Mouse (Mus musculus): ENCODE results near the gene Hrh1. TPM values are rescaled to one million over a fixed set of nuclear protein-coding genes. Genes with fewer than 3 reads are reported as not detected.

Gene Hrh1
- polyA plus RNA-seq, 1 experiment from 2014 or later = not detected

DNA sequence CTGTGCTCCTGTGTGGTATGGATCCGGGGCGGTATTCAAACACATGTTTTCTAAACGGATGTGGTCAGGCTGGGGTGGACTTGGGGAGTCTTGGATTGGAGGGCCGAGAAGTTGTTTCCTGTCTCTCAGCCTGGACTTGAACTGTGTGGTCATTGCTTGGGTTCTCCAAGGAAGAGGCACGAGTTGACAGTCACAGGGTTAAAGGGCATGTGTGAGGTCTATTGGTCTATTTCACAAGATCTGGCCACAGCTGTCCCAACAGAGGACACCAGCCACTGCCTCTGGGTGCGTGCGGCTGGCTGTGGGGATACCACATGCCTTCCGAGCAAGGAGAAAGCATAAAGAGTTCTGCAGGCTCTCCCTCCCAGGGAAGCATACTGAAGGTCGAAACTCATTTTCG lies 2.7 kb downstream of the Hrh1 start:
- Histone ChIP-seq H3K9ac (ENCODE audit: low read length) (no peak overlapping the region), H3K9me3 (ENCODE audit: control insufficient read depth, low read length) (no peaks in the 10 kb centered on the region), H3K27me3 (ENCODE audit: control insufficient read depth, insufficient read depth, low read length) (peaks cover 39% of the 10 kb centered on the region), H3K4me1 (ENCODE audit: control insufficient read depth, insufficient read depth, low read length) (peaks cover 6% of the 10 kb centered on the region), H3K36me3 (ENCODE audit: control insufficient read depth, insufficient read depth, low read length) (no peaks in the 10 kb centered on the region), H3K4me3 (ENCODE audit: low read depth, low read length) (no peak overlapping the region), H3K4me2 (ENCODE audit: low read depth, severe bottlenecking) (no peak overlapping the region), H3K27ac (replicated peaks; ENCODE audit: low read depth, low read length) (no peak overlapping the region)
- ATAC-seq (ENCODE audit: insufficient number of reproducible peaks, low FRiP score, low TSS enrichment, low read depth) (no peak), DNase-seq (ENCODE audit: low spot score) (no peak)
- 83% methylated on average over 10 of the region's 10 CpGs for whole genome bisulfite sequencing

- WGBS = 91% methylated on average over 8 of the region's 8 CpGs
- peaks cover 39% of the 10 kb centered on the region for H3K27me3 ChIP-seq (ENCODE audit: control insufficient read depth, insufficient read depth, low read length)
- no peaks in the 10 kb centered on the region for H3K9me3 ChIP-seq (ENCODE audit: control insufficient read depth, low read length)
- DNase-seq (ENCODE audit: low spot score) = no peak
- H3K4me1 ChIP-seq (ENCODE audit: control insufficient read depth, insufficient read depth, low read length) = peaks cover 6% of the 10 kb centered on the region
- no peaks in the 10 kb centered on the region for H3K36me3 ChIP-seq (ENCODE audit: control insufficient read depth, insufficient read depth, low read length)
- no peak overlapping the region for H3K4me2 ChIP-seq (ENCODE audit: low read depth, severe bottlenecking)
- H3K27ac ChIP-seq (replicated peaks; ENCODE audit: low read depth, low read length) = no peak overlapping the region
- no peak overlapping the region for H3K9ac ChIP-seq (ENCODE audit: low read length)
- H3K4me3 ChIP-seq (ENCODE audit: low read depth, low read length) = no peak overlapping the region
- ATAC-seq (ENCODE audit: insufficient number of reproducible peaks, low FRiP score, low TSS enrichment, low read depth) = no peak
Observed at GRCm38 (mm10) chr6:114400841-114401240, 3.1 kb downstream of the Hrh1 start.

- H3K4me3 ChIP-seq (ENCODE audit: low read depth, low read length) = no peak overlapping the region
- 84% methylated on average over 2 of the region's 2 CpGs for WGBS
- ATAC-seq (ENCODE audit: insufficient number of reproducible peaks, low FRiP score, low TSS enrichment, low read depth) (no peak), DNase-seq (ENCODE audit: low spot score) (no peak)
- no peaks in the 10 kb centered on the region for H3K36me3 ChIP-seq (ENCODE audit: control insufficient read depth, insufficient read depth, low read length)
- no peak overlapping the region for H3K27ac ChIP-seq (replicated peaks; ENCODE audit: low read depth, low read length)
- peaks cover 30% of the 10 kb centered on the region for H3K27me3 ChIP-seq (ENCODE audit: control insufficient read depth, insufficient read depth, low read length)
- no peaks in the 10 kb centered on the region for H3K9me3 ChIP-seq (ENCODE audit: control insufficient read depth, low read length)
- H3K4me1 ChIP-seq (ENCODE audit: control insufficient read depth, insufficient read depth, low read length) = peaks cover 6% of the 10 kb centered on the region
- no peak overlapping the region for H3K4me2 ChIP-seq (ENCODE audit: low read depth, severe bottlenecking)
- no peak overlapping the region for H3K9ac ChIP-seq (ENCODE audit: low read length)
Observed at GRCm38 (mm10) chr6:114402161-114402560, 4.4 kb downstream of the Hrh1 start.

- ATAC-seq (ENCODE audit: insufficient number of reproducible peaks, low FRiP score, low TSS enrichment, low read depth) = no peak
- H3K9me3 ChIP-seq (ENCODE audit: control insufficient read depth, low read length) = no peaks in the 10 kb centered on the region
- DNase-seq (ENCODE audit: low spot score) = no peak
- no peak overlapping the region for H3K27ac ChIP-seq (replicated peaks; ENCODE audit: low read depth, low read length)
- H3K4me3 ChIP-seq (ENCODE audit: low read depth, low read length) = no peak overlapping the region
- H3K36me3 ChIP-seq (ENCODE audit: control insufficient read depth, insufficient read depth, low read length) = no peaks in the 10 kb centered on the region
- peak overlapping the region; percentile 10; the same call in 1 of the 2 replicates for H3K4me2 ChIP-seq (ENCODE audit: low read depth, severe bottlenecking)
- H3K9ac ChIP-seq (ENCODE audit: low read length) = no peak overlapping the region
- peaks cover 3% of the 10 kb centered on the region; the same call in 1 of the 2 replicates for H3K4me1 ChIP-seq (ENCODE audit: control insufficient read depth, insufficient read depth, low read length)
- WGBS = 30% methylated on average over 8 of the region's 8 CpGs
- peaks cover 15% of the 10 kb centered on the region for H3K27me3 ChIP-seq (ENCODE audit: control insufficient read depth, insufficient read depth, low read length)
Observed at GRCm38 (mm10) chr6:114403632-114404031, 5.9 kb downstream of the Hrh1 start.

- 55% methylated on average over 5 of the region's 5 CpGs for WGBS
- ATAC-seq (ENCODE audit: insufficient number of reproducible peaks, low FRiP score, low TSS enrichment, low read depth) = no peak
- Histone ChIP-seq H3K9me3 (ENCODE audit: control insufficient read depth, low read length) (no peaks in the 10 kb centered on the region), H3K4me2 (ENCODE audit: low read depth, severe bottlenecking) (no peak overlapping the region), H3K27ac (replicated peaks; ENCODE audit: low read depth, low read length) (no peak overlapping the region), H3K9ac (ENCODE audit: low read length) (no peak overlapping the region), H3K27me3 (ENCODE audit: control insufficient read depth, insufficient read depth, low read length) (peaks cover 10% of the 10 kb centered on the region), H3K36me3 (ENCODE audit: control insufficient read depth, insufficient read depth, low read length) (no peaks in the 10 kb centered on the region), H3K4me1 (ENCODE audit: control insufficient read depth, insufficient read depth, low read length) (peaks cover 3% of the 10 kb centered on the region; the same call in 1 of the 2 replicates), H3K4me3 (ENCODE audit: low read depth, low read length) (no peak overlapping the region)
- no peak for DNase-seq (ENCODE audit: low spot score)
Observed at GRCm38 (mm10) chr6:114404128-114404527, 6.4 kb downstream of the Hrh1 start.

DNA sequence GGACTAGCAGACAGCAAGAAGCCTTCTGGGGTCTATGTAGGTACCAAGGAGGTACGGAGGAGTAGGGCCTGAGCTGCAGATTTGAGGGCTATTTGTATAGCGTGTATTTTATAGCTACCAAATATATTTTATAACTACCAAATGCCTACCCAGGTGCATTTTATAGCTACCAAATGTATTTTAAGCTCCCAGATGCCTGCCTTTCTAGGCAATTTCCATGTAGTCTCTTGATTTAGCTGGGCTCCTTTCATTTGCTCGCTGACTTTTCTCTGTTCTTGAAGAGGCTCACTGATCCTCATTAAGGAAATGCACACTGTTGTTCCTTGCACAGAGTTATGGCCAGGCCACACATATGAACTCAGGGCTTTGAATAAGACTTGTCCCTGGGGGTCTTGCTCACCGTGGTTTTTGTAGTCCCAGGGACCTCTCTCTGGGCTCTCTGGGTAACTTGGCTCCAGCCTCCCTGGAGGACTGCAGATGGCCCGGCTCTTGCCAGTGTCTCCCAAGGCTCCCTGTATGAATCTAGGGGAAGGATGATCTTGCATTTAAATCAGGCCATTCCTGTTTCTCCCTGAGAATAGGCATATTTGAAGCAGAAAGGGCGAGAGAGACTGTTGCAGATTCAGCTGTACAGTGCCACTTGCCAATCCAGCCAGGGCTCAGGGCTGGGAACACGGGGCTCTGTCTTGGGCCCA lies 7.2 kb downstream of the Hrh1 start:
- 74% methylated on average over 7 of the region's 7 CpGs for WGBS
- Histone ChIP-seq H3K9me3 (ENCODE audit: control insufficient read depth, low read length) (no peaks in the 10 kb centered on the region), H3K4me2 (ENCODE audit: low read depth, severe bottlenecking) (no peak overlapping the region), H3K27ac (replicated peaks; ENCODE audit: low read depth, low read length) (no peak overlapping the region), H3K4me1 (ENCODE audit: control insufficient read depth, insufficient read depth, low read length) (peaks cover 3% of the 10 kb centered on the region; the same call in 1 of the 2 replicates), H3K36me3 (ENCODE audit: control insufficient read depth, insufficient read depth, low read length) (no peaks in the 10 kb centered on the region), H3K4me3 (ENCODE audit: low read depth, low read length) (no peak overlapping the region), H3K27me3 (ENCODE audit: control insufficient read depth, insufficient read depth, low read length) (peaks cover 5% of the 10 kb centered on the region; the same call in 1 of the 2 replicates), H3K9ac (ENCODE audit: low read length) (no peak overlapping the region)
- DNase-seq (ENCODE audit: low spot score) (no peak), ATAC-seq (ENCODE audit: insufficient number of reproducible peaks, low FRiP score, low TSS enrichment, low read depth) (no peak)

DNA sequence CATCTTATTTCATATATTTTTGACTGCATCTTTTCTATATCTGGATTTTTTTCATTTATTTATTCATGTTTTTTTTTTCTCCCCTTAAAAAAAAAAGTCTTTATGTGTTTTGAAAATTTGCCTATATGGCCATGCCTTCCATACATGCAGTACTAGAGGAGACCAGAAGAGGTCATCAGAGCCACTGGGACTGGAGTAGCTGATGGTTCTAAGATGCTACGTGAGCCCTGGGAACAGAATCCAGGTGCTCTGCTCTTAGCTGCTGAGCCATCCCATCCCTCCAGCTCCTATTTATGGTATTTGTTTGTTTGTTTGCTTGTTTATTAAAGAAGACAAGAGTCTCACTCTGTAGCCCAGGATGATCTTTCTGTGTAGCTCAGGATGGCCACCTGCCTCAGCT lies 8.9 kb downstream of the Hrh1 start:
- no peaks in the 10 kb centered on the region for H3K36me3 ChIP-seq (ENCODE audit: control insufficient read depth, insufficient read depth, low read length)
- ATAC-seq (ENCODE audit: insufficient number of reproducible peaks, low FRiP score, low TSS enrichment, low read depth) (no peak), DNase-seq (ENCODE audit: low spot score) (no peak)
- H3K4me2 ChIP-seq (ENCODE audit: low read depth, severe bottlenecking) = no peak overlapping the region
- H3K9ac ChIP-seq (ENCODE audit: low read length) = no peak overlapping the region
- no peak overlapping the region for H3K4me3 ChIP-seq (ENCODE audit: low read depth, low read length)
- no peaks in the 10 kb centered on the region for H3K9me3 ChIP-seq (ENCODE audit: control insufficient read depth, low read length)
- H3K27me3 ChIP-seq (ENCODE audit: control insufficient read depth, insufficient read depth, low read length) = no peaks in the 10 kb centered on the region
- WGBS = 54% methylated on average over 1 of the region's 1 CpGs
- peaks cover 3% of the 10 kb centered on the region; the same call in 1 of the 2 replicates for H3K4me1 ChIP-seq (ENCODE audit: control insufficient read depth, insufficient read depth, low read length)
- no peak overlapping the region for H3K27ac ChIP-seq (replicated peaks; ENCODE audit: low read depth, low read length)

DNA sequence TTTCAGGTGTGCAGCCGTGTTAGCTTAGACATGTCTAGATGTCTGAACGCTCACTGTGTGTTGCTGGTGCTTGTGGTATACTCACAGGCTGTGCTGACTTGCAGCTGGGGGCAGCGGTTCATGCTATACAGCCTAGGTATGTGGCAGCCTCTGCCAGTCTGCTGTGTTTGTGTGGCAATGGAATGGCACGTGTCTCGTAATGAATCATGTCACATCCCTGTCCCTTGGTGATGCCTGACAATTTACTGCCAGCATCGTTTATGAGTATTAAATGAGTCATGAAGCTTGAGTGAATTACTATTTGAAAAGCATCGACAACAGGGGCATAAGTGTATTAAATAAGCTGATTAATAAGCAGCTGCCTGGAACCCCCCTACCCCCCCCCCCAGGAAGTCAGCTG lies 9.3 kb downstream of the Hrh1 start:
- no peaks in the 10 kb centered on the region for H3K27me3 ChIP-seq (ENCODE audit: control insufficient read depth, insufficient read depth, low read length)
- H3K27ac ChIP-seq (replicated peaks; ENCODE audit: low read depth, low read length) = no peak overlapping the region
- no peak overlapping the region for H3K4me3 ChIP-seq (ENCODE audit: low read depth, low read length)
- H3K4me2 ChIP-seq (ENCODE audit: low read depth, severe bottlenecking) = no peak overlapping the region
- H3K9me3 ChIP-seq (ENCODE audit: control insufficient read depth, low read length) = no peaks in the 10 kb centered on the region
- no peak overlapping the region for H3K9ac ChIP-seq (ENCODE audit: low read length)
- H3K36me3 ChIP-seq (ENCODE audit: control insufficient read depth, insufficient read depth, low read length) = no peaks in the 10 kb centered on the region
- ATAC-seq (ENCODE audit: insufficient number of reproducible peaks, low FRiP score, low TSS enrichment, low read depth) (no peak), DNase-seq (ENCODE audit: low spot score) (no peak)
- WGBS = 94% methylated on average over 7 of the region's 7 CpGs
- H3K4me1 ChIP-seq (ENCODE audit: control insufficient read depth, insufficient read depth, low read length) = peaks cover 3% of the 10 kb centered on the region; the same call in 1 of the 2 replicates

GRCm38 (mm10) chr6:114408278-114408677 lies 10.5 kb downstream of the Hrh1 start:
- H3K4me3 ChIP-seq (ENCODE audit: low read depth, low read length) = no peak overlapping the region
- H3K9ac ChIP-seq (ENCODE audit: low read length) = no peak overlapping the region
- 51% methylated on average over 17 of the region's 17 CpGs for WGBS
- H3K27me3 ChIP-seq (ENCODE audit: control insufficient read depth, insufficient read depth, low read length) = no peaks in the 10 kb centered on the region
- H3K9me3 ChIP-seq (ENCODE audit: control insufficient read depth, low read length) = no peaks in the 10 kb centered on the region
- no peak overlapping the region for H3K4me2 ChIP-seq (ENCODE audit: low read depth, severe bottlenecking)
- no peak for ATAC-seq (ENCODE audit: insufficient number of reproducible peaks, low FRiP score, low TSS enrichment, low read depth)
- H3K36me3 ChIP-seq (ENCODE audit: control insufficient read depth, insufficient read depth, low read length) = no peaks in the 10 kb centered on the region
- H3K27ac ChIP-seq (replicated peaks; ENCODE audit: low read depth, low read length) = no peak overlapping the region
- DNase-seq (ENCODE audit: low spot score) = no peak
- H3K4me1 ChIP-seq (ENCODE audit: control insufficient read depth, insufficient read depth, low read length) = peaks cover 3% of the 10 kb centered on the region; the same call in 1 of the 2 replicates

Data from limb, embryonic 11.5 days (tissue).